In the genomic region with DNA sequence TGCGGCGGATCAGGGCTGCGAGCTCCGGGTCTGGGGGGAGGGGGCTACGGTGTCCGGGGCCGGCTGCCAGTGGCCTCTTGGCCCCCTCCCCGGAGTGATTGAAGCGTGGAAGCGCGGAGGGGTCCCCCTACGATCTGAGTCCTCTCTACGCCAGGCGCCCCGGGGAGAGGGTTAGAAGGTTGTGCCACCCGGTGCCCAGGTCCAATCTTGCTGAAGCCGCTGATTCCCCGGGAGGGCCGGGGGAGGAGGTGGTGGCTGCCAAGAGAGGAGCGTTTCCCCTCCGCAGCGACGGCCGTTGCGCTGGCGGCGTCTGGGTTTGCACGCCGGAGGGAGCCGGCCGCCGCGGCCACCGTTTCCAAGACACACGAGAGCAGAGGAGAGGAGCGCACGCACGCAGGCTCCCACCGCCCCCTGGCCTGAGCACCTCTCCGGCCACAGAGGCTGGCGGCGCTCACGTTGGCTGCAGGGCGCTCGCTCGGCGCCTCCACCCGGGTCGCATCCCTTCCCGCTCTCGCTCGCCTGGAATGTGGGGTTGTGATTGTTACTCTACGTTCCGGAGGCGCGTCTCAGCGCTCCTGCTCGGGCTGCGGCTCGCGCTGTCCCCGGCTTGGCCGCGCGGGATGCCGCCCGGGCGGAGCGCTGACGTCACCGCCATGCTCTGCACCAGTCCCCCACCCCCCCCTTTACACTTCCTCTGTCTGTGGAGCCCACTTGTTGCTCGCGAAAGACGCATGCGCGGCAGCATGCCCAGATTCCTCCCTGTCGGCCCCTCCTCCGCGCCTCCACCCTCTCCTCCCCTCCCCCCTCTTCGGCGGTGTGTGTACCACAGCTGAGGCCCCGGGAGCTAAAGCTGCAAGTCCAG, we compare ENCODE assay signal across 8 mouse cellular contexts. TPM values are rescaled to one million over a fixed set of nuclear protein-coding genes. Genes with fewer than 3 reads are reported as not detected.
DNase-seq lines count a peak whose midpoint lies in the region; ATAC-seq lines count a peak whose summit lies in the region.

Gene Irf2bpl, minus strand, starts transcription at position 602 of the 862 bp plus-strand sequence.

- under 1% methylated on average over 66 of the region's 82 CpGs for WGBS in hindbrain, embryonic 15.5 days

- DNase-seq in T-cell, adult 2 months (ENCODE audit: low spot score): peak; percentile 92
- peak; percentile 99 to 100 for DNase-seq in cerebellum, postnatal 25 days
- DNase-seq in gastrocnemius, adult 18-20 months (ENCODE audit: low spot score): peak; percentile 99
- DNase-seq in left cerebral cortex, adult 18-20 months (ENCODE audit: low spot score in 2 of 2): peak; percentile 98 to 99
- peak; percentile 99 to 100 for DNase-seq in lung, postnatal 4 days
- DNase-seq in right cerebral cortex, adult 18-20 months: peak; percentile 98
- peak; percentile 99 for DNase-seq in urinary bladder, adult 2 months (ENCODE audit: low spot score)

- peaks cover 64% of the 10 kb centered on the region for H3K4me1 ChIP-seq in hindbrain, embryonic 15.5 days (replicated peaks)

- no peaks in the 10 kb centered on the region for H3K27me3 ChIP-seq in hindbrain, embryonic 15.5 days

- ATAC-seq in hindbrain, embryonic 15.5 days (ENCODE audit: low FRiP score, low read depth): peak; percentile 93

- peak within 1 kb of the TSS; percentile 66 for H3K4me3 ChIP-seq in hindbrain, embryonic 15.5 days

- no peaks in the 10 kb centered on the region for H3K9me3 ChIP-seq in hindbrain, embryonic 15.5 days

- peak within 1 kb of the TSS; percentile 100 for H3K27ac ChIP-seq in hindbrain, embryonic 15.5 days (replicated peaks)

- peak within 1 kb of the TSS; percentile 95 for H3K9ac ChIP-seq in hindbrain, embryonic 15.5 days

- H3K4me2 ChIP-seq in hindbrain, embryonic 15.5 days: peak within 1 kb of the TSS; percentile 80

- H3K36me3 ChIP-seq in hindbrain, embryonic 15.5 days: no peaks in the 10 kb centered on the region

RNA-seq across cellular contexts. Expression of gene Irf2bpl, which starts in this region (rescaled TPM):
- total RNA-seq in gastrocnemius, adult 18-20 months (2021): 10 to 100 TPM; 20.3 to 24.8 TPM
- polyA plus RNA-seq in hindbrain, embryonic 15.5 days (2015; fragmentation: Nextera tagmentation; extraction: Ambion mirVana): 72.9 and 87.3 TPM in 2 replicates
- 10 to 100 TPM; 91.6 to 93.6 TPM for total RNA-seq in left cerebral cortex, adult 18-20 months (2021)
- polyA plus RNA-seq in urinary bladder, adult 2 months (2012; rRNA removed): 29.6 and 38.2 TPM in 2 replicates

Comparison
In these comparisons a context has a peak if more than half of its experiments do, and no peak if none do; other contexts are left out.
1. Peak in every context shown above with its lines: DNase-seq, ATAC-seq, H3K4me3 ChIP-seq and H3K27ac ChIP-seq.